Mouse (Mus musculus) lung, adult 2 months (tissue): ENCODE results near the gene Pigu. TPM values are rescaled to one million over a fixed set of nuclear protein-coding genes. Genes with fewer than 3 reads are reported as not detected.

ENCODE experiments used
- DNase-seq: peaks from one replicate; pipeline ENCODE4 v3.0.0; 2022
- H3K4me1 ChIP-seq: fragments of 200-500 bp; 2 replicates; pipeline ENCODE4 v1.6.1; 2011; ENCODE audit warnings: low read length; ENCODE audit not compliant: control insufficient read depth, insufficient read depth
- H3K4me3 ChIP-seq: fragments of 200-500 bp; replicated peaks from 2 replicates; pipeline ENCODE3; 2011; ENCODE audit warnings: low read depth, mild to moderate bottlenecking, control low read depth, low read length; ENCODE audit errors: extremely low read depth
- CTCF ChIP-seq: fragments of 200-500 bp; IDR thresholded peaks from 2 replicates; pipeline ENCODE4 v1.5.1; 2011; ENCODE audit warnings: mild to moderate bottlenecking, low read length, control low read depth; ENCODE audit not compliant: insufficient read depth
- POLR2A ChIP-seq: fragments of 200-500 bp; IDR thresholded peaks from 2 replicates; pipeline ENCODE4 v1.6.1; 2011; ENCODE audit warnings: low read depth, mild to moderate bottlenecking, control low read depth, low read length, borderline replicate concordance; ENCODE audit errors: extremely low read depth
- WGBS: fragments of 180-500 bp; shearing (Covaris S2); methylation state at CpG from one replicate; pipeline ENCODE4 v1.1.7; 2018; 5-methylcytosine and 5-hydroxymethylcytosine counted together
- polyA plus RNA-seq: library from polyadenylated mRNA; depleted of rRNA; stranded (reverse); fragments of >200 nt; gene quantifications from 2 replicates; pipeline ENCODE4 v1.2.3, GENCODE M21; 2012

The Pigu gene
- polyA plus RNA-seq, 1 experiment = 42.4 TPM

DNA sequence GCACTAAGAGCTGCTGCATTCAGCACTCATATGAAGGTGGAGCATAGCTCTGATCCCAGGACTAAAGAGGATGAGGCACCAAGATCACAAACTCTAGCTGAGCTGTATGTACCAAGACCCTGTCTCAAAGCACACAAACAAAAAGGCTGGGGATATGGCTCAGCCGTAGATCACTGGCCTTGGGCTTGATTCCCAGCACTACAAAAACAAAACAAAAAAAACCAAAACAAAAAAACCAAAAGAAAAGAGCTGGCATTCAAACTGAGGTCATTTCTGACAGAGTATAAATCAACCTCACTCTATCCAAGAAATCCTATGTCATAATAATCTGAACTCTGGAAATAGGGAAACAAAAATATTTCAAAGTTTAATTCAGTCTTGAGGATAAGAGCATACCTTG, 23.8 kb downstream of the Pigu start:
- H3K4me3 ChIP-seq = no peak overlapping the region
- DNase-seq = no peak
- H3K4me1 ChIP-seq = no peaks in the 10 kb centered on the region
- no peak for TF ChIP-seq CTCF
- TF ChIP-seq POLR2A = no peak
- WGBS = 76% methylated on average over 1 of the region's 1 CpGs

- peak; percentile 33 for DNase-seq
- 66% methylated on average over 4 of the region's 4 CpGs for WGBS
- Histone ChIP-seq H3K4me1 (no peaks in the 10 kb centered on the region), H3K4me3 (no peak overlapping the region)
- no peak for TF ChIP-seq CTCF
- no peak for TF ChIP-seq POLR2A
Observed at GRCm38 (mm10) chr2:155331351-155331750, 25.9 kb downstream of the Pigu start.

DNA sequence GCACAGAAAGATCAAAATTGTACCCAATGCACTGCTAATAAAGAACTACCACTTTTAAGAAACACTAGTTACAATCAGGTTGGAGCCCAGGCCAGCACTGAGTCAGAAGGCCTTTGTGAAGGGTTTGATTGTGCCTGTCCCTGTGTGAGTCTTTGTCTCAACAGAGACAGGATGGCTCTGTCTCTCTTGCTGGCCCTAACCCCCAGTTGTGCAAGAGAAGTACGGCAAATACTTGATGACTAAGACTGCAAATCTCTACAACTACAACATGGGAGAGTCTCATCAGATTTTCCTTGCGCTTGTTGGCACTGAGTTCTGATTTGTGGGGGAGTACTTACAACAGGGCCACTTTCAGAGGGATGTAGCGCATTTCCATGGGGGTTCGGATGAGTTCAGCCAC, 26.4 kb downstream of the Pigu start:
- TF ChIP-seq POLR2A (no peak), CTCF (no peak)
- WGBS = 71% methylated on average over 4 of the region's 4 CpGs
- DNase-seq = no peak
- no peaks in the 10 kb centered on the region for H3K4me1 ChIP-seq
- no peak overlapping the region for H3K4me3 ChIP-seq

- TF ChIP-seq POLR2A (no peak), CTCF (no peak)
- DNase-seq = no peak
- 71% methylated on average over 2 of the region's 2 CpGs for WGBS
- no peak overlapping the region for H3K4me3 ChIP-seq
- H3K4me1 ChIP-seq = no peaks in the 10 kb centered on the region
Observed at GRCm38 (mm10) chr2:155329707-155330106, 27.5 kb downstream of the Pigu start.

DNA sequence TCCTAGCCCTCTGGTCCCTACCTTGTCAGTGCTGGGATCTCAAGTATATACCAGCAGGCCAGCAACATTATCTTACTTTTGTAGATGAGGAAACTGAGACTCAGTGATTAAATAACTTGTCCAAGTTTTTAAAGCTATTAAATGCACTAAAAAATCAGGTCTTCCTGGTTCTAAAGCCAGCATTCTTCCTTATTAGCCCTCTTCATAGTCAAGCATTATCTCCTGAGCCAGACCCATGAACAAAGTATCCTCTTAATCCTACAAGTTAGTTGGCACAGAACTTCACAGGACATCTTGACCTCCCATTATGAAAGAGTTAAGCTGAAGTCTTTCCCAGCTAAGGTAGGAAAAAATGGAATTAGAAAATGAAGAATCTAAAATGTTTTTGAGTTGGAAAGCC, 28.3 kb downstream of the Pigu start:
- Histone ChIP-seq H3K4me1 (no peaks in the 10 kb centered on the region), H3K4me3 (no peak overlapping the region)
- no peak for TF ChIP-seq POLR2A
- no peak for TF ChIP-seq CTCF
- no peak for DNase-seq

DNA sequence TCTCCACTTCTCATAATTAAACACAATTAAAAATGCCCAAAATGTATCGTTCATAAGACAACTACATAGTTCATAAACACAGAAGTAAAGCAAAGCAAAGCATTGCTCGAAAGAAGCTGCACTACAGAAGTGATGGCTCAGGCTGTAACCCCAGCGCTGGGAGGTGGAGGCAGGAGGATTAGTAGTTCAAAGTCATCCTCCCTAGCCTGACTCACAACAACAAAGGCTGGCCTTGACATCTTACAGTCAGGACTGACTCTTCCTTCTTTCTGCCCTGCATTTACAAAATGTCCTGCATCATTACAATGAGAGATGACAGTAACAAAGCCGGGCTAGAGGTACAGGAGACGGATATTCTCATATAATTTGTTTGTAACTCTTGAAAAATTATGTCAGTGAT, 29.3 kb downstream of the Pigu start:
- DNase-seq = no peak
- TF ChIP-seq CTCF (no peak), POLR2A (no peak)
- Histone ChIP-seq H3K4me1 (no peaks in the 10 kb centered on the region), H3K4me3 (no peak overlapping the region)
- WGBS = 90% methylated on average over 5 of the region's 5 CpGs

GRCm38 (mm10) chr2:155326001-155326400, 31.2 kb downstream of the Pigu start:
- no peak for DNase-seq
- WGBS = 87% methylated on average over 4 of the region's 4 CpGs
- Histone ChIP-seq H3K4me1 (no peaks in the 10 kb centered on the region), H3K4me3 (no peak overlapping the region)
- TF ChIP-seq POLR2A = no peak
- no peak for TF ChIP-seq CTCF

DNA sequence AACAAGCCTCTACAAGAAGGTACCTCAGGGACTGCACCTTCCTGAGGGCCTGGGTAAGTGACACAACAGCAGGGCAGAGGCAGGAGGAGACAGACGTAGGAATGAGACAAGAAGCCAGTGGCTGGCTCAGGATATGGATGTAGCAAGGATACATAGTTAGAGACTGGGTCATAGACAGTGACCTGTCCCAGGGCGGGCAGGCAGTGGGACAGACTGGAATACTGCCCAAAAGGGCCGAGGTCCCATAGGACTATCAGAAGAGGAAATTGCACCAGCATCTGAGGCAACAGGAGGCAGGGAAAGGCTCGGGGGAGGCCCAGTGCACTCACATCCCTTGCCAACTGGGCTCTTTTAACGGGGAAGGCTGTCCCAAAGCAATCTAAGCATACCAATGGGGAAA, 36.6 kb downstream of the Pigu start:
- Histone ChIP-seq H3K4me1 (peaks cover 6% of the 10 kb centered on the region; the same call in 1 of the 2 replicates), H3K4me3 (no peak overlapping the region)
- WGBS = 36% methylated on average over 5 of the region's 5 CpGs
- DNase-seq = no peak
- TF ChIP-seq POLR2A (no peak), CTCF (no peak)

- TF ChIP-seq CTCF (no peak), POLR2A (no peak)
- no peak for DNase-seq
- WGBS = 87% methylated on average over 2 of the region's 2 CpGs
Observed at GRCm38 (mm10) chr2:155318618-155319017, 38.6 kb downstream of the Pigu start.

GRCm38 (mm10) chr2:155313671-155314070, 43.6 kb downstream of the Pigu start:
- H3K4me3 ChIP-seq = no peak overlapping the region
- TF ChIP-seq POLR2A (no peak), CTCF (no peak)
- peaks cover 8% of the 10 kb centered on the region for H3K4me1 ChIP-seq
- 55% methylated on average over 6 of the region's 6 CpGs for WGBS
- no peak for DNase-seq

More at GRCm38 (mm10) chr2:155318618-155319017, 38.6 kb downstream of the Pigu start:
- Histone ChIP-seq H3K4me1 (peaks cover 6% of the 10 kb centered on the region; the same call in 1 of the 2 replicates), H3K4me3 (no peak overlapping the region)
